Mouse (Mus musculus) MEL (cell line): ENCODE data around the gene Stx1a. TPM values are rescaled to one million over a fixed set of nuclear protein-coding genes. Genes with fewer than 3 reads are reported as not detected.

ENCODE experiments used
- DNase-seq: peaks from one replicate; pipeline ENCODE4 v3.0.0; 2011; ENCODE audit warnings: low read depth, low spot score
- H3K27ac ChIP-seq: 2 replicates; pipeline ENCODE4 v1.5.1; 2012; ENCODE audit warnings: low read depth, mild to moderate bottlenecking, control low read depth, low read length, moderate library complexity; ENCODE audit not compliant: control insufficient read depth
- H3K27me3 ChIP-seq, 2 experiments: fragments of 150-350 bp in 1 of 2; sonication (generic) in 1 of 2; 2 replicates each; pipeline ENCODE4 v1.6.1; 2012; ENCODE audit warnings: low read length in 2 of 2, mild to moderate bottlenecking in 2 of 2, improper control_type of control experiment in 1 of 2, moderate library complexity in 1 of 2; ENCODE audit not compliant: insufficient read depth in 2 of 2, control insufficient read depth in 1 of 2
- H3K36me3 ChIP-seq, 2 experiments: 2 replicates each; pipeline ENCODE4 v1.6.1; 2012 to 2014; ENCODE audit warnings: low read length in 2 of 2, improper control_type of control experiment in 1 of 2, inconsistent platforms in 1 of 2, mild to moderate bottlenecking in 1 of 2; ENCODE audit not compliant: insufficient read depth in 2 of 2, control insufficient read depth in 1 of 2
- H3K4me1 ChIP-seq, 2 experiments: fragments of 150-350 bp in 1 of 2; sonication (generic) in 1 of 2; 2 replicates each; pipeline ENCODE4 v1.6.1; 2012; ENCODE audit warnings: low read length in 2 of 2, improper control_type of control experiment in 1 of 2, mild to moderate bottlenecking in 1 of 2; ENCODE audit not compliant: insufficient read depth in 2 of 2, control insufficient read depth in 1 of 2
- H3K4me3 ChIP-seq, 2 experiments: fragments of 150-350 bp in 1 of 2; sonication (generic) in 1 of 2; 2 replicates each; pipeline ENCODE4 v1.5.1; 2012; ENCODE audit warnings: low read depth in 2 of 2, low read length in 2 of 2, mild to moderate bottlenecking in 2 of 2, moderate library complexity in 2 of 2, control low read depth in 1 of 2, improper control_type of control experiment in 1 of 2; ENCODE audit not compliant: control insufficient read depth in 1 of 2, insufficient read depth in 1 of 2
- H3K79me2 ChIP-seq: 2 replicates; pipeline ENCODE4 v1.6.1; 2012; ENCODE audit warnings: mild to moderate bottlenecking, low read length, moderate library complexity; ENCODE audit not compliant: control insufficient read depth, poor library complexity, insufficient read depth
- H3K9ac ChIP-seq: 2 replicates; pipeline ENCODE4 v1.6.1; 2012; ENCODE audit warnings: low read depth, mild to moderate bottlenecking, control low read depth, low read length, moderate library complexity; ENCODE audit not compliant: control insufficient read depth, poor library complexity, severe bottlenecking
- H3K9me3 ChIP-seq: fragments of 150-350 bp; sonication (generic); replicated peaks from 2 replicates; pipeline ENCODE4 v1.6.1; 2012; ENCODE audit warnings: mild to moderate bottlenecking, low read length, improper control_type of control experiment, moderate library complexity; ENCODE audit not compliant: insufficient read depth
- CHD1 ChIP-seq: IDR thresholded peaks from 2 replicates; pipeline ENCODE4 v1.6.1; 2012; ENCODE audit warnings: low read depth, mild to moderate bottlenecking, inconsistent platforms, low read length, improper control_type of control experiment
- E2F4 ChIP-seq: IDR thresholded peaks from 2 replicates; pipeline ENCODE4 v1.6.1; 2011; ENCODE audit warnings: low read depth, low read length, improper control_type of control experiment, borderline replicate concordance
- ELF1 ChIP-seq: IDR thresholded peaks from 2 replicates; pipeline ENCODE4 v1.6.1; 2014; ENCODE audit warnings: low read depth, mild to moderate bottlenecking, inconsistent platforms, low read length, improper control_type of control experiment, moderate library complexity
- ETS1 ChIP-seq: IDR thresholded peaks from 2 replicates; pipeline ENCODE4 v1.6.1; 2012; ENCODE audit warnings: low read depth, mild to moderate bottlenecking, inconsistent platforms, low read length, improper control_type of control experiment, moderate library complexity
- GATA1 ChIP-seq: IDR thresholded peaks from 2 replicates; pipeline ENCODE4 v1.6.1; 2011; ENCODE audit warnings: low read depth, low read length, improper control_type of control experiment
- KAT2A ChIP-seq: conservative IDR thresholded peaks from 2 replicates; pipeline ENCODE4 v1.6.1; 2012; ENCODE audit warnings: low read depth, low read length, improper control_type of control experiment, inconsistent platforms
- MAFK ChIP-seq: IDR thresholded peaks from 2 replicates; pipeline ENCODE4 v1.6.1; 2011; ENCODE audit warnings: low read depth, mild to moderate bottlenecking, low read length, improper control_type of control experiment, borderline replicate concordance
- MAX ChIP-seq: IDR thresholded peaks from 2 replicates; pipeline ENCODE4 v1.6.1; 2011; ENCODE audit warnings: low read length, improper control_type of control experiment
- MAZ ChIP-seq: IDR thresholded peaks from 2 replicates; pipeline ENCODE4 v1.6.1; 2012; ENCODE audit warnings: low read depth, mild to moderate bottlenecking, inconsistent platforms, low read length, improper control_type of control experiment
- MXI1 ChIP-seq: IDR thresholded peaks from 2 replicates; pipeline ENCODE4 v1.6.1; 2011; ENCODE audit warnings: mild to moderate bottlenecking, low read depth, low read length, improper control_type of control experiment
- MYB ChIP-seq: IDR thresholded peaks from 2 replicates; pipeline ENCODE4 v1.6.1; 2011; ENCODE audit warnings: mild to moderate bottlenecking, low read depth, low read length, improper control_type of control experiment
- MYC ChIP-seq: IDR thresholded peaks from 2 replicates; pipeline ENCODE4 v1.6.1; 2011; ENCODE audit warnings: low read depth, mild to moderate bottlenecking, low read length, improper control_type of control experiment, moderate library complexity
- NELFE ChIP-seq: IDR thresholded peaks from 2 replicates; pipeline ENCODE4 v1.6.1; 2011; ENCODE audit warnings: low read depth, low read length, improper control_type of control experiment
- NRF1 ChIP-seq: IDR thresholded peaks from 2 replicates; pipeline ENCODE4 v1.6.1; 2014; ENCODE audit warnings: low read depth, mild to moderate bottlenecking, inconsistent platforms, low read length, improper control_type of control experiment, moderate library complexity; ENCODE audit not compliant: poor library complexity, insufficient read depth, severe bottlenecking
- POLR2A ChIP-seq, 2 experiments: IDR thresholded peaks; 2 replicates each; pipeline ENCODE4 v1.6.1; 2011 to 2012; ENCODE audit warnings: low read length in 2 of 2, mild to moderate bottlenecking in 2 of 2, control low read depth in 1 of 2, improper control_type of control experiment in 1 of 2, low read depth in 1 of 2, moderate library complexity in 1 of 2; ENCODE audit not compliant: control insufficient read depth in 1 of 2, insufficient read depth in 1 of 2, poor library complexity in 1 of 2
- POLR2AphosphoS2 ChIP-seq: IDR thresholded peaks from 2 replicates; pipeline ENCODE4 v1.6.1; 2011; ENCODE audit warnings: low read length, improper control_type of control experiment
- POLR2AphosphoS5 ChIP-seq: IDR thresholded peaks from 2 replicates; pipeline ENCODE4 v1.6.1; 2012; ENCODE audit warnings: low read depth, borderline replicate concordance, mild to moderate bottlenecking, inconsistent platforms, low read length, moderate library complexity, mixed read lengths
- RAD21 ChIP-seq: IDR thresholded peaks from 2 replicates; pipeline ENCODE4 v1.6.1; 2011; ENCODE audit warnings: mild to moderate bottlenecking, low read depth, low read length, improper control_type of control experiment
- RCOR1 ChIP-seq: IDR thresholded peaks from 2 replicates; pipeline ENCODE4 v1.6.1; 2012; ENCODE audit warnings: low read depth, mild to moderate bottlenecking, inconsistent platforms, low read length, improper control_type of control experiment
- SIN3A ChIP-seq: IDR thresholded peaks from 2 replicates; pipeline ENCODE4 v1.6.1; 2012; ENCODE audit warnings: low read length, improper control_type of control experiment, inconsistent platforms
- TAL1 ChIP-seq: IDR thresholded peaks from 2 replicates; pipeline ENCODE4 v1.6.1; 2012; ENCODE audit warnings: mild to moderate bottlenecking, inconsistent platforms, low read length, moderate library complexity, mixed read lengths
- UBTF ChIP-seq: IDR thresholded peaks from 2 replicates; pipeline ENCODE4 v1.6.1; 2012; ENCODE audit warnings: low read depth, mild to moderate bottlenecking, inconsistent platforms, low read length, improper control_type of control experiment, moderate library complexity, borderline replicate concordance; ENCODE audit not compliant: insufficient read depth
- USF1 ChIP-seq: IDR thresholded peaks from 2 replicates; pipeline ENCODE4 v1.6.1; 2014; ENCODE audit warnings: low read depth, mild to moderate bottlenecking, inconsistent platforms, low read length, improper control_type of control experiment, moderate library complexity
- ZC3H11A ChIP-seq: IDR thresholded peaks from 2 replicates; pipeline ENCODE4 v1.6.1; 2012; ENCODE audit warnings: low read depth, mild to moderate bottlenecking, inconsistent platforms, low read length, improper control_type of control experiment
- ZKSCAN1 ChIP-seq: IDR thresholded peaks from 2 replicates; pipeline ENCODE4 v1.6.1; 2012; ENCODE audit warnings: low read depth, mild to moderate bottlenecking, inconsistent platforms, low read length, improper control_type of control experiment, moderate library complexity
- ZMIZ1 ChIP-seq: IDR thresholded peaks from 2 replicates; pipeline ENCODE4 v1.6.1; 2012; ENCODE audit warnings: low read depth, mild to moderate bottlenecking, inconsistent platforms, low read length, improper control_type of control experiment, moderate library complexity
- polyA plus RNA-seq, 2 experiments: library from polyadenylated mRNA; stranded (reverse) in 1 of 2; unstranded in 1 of 2; fragments of >175 nt in 1 of 2; fragments of >200 nt in 1 of 2; gene quantifications; 2 replicates each; pipeline versions ENCODE4 v1.2.1 to v1.2.4; 2012; ENCODE audit warnings: low replicate concordance in 2 of 2, low read depth in 1 of 2; ENCODE audit not compliant: insufficient read length in 2 of 2, insufficient read depth in 1 of 2, missing spikeins in 1 of 2
- total RNA-seq: library from RNA; depleted of rRNA; stranded (reverse); fragments of 300-350 nt; gene quantifications from 2 replicates; pipeline ENCODE4 v1.2.3, GENCODE M21; 2012

Gene Stx1a
- total and polyA plus RNA-seq, 3 experiments = 3.3 to 6.0 TPM; not detected in 1

DNA sequence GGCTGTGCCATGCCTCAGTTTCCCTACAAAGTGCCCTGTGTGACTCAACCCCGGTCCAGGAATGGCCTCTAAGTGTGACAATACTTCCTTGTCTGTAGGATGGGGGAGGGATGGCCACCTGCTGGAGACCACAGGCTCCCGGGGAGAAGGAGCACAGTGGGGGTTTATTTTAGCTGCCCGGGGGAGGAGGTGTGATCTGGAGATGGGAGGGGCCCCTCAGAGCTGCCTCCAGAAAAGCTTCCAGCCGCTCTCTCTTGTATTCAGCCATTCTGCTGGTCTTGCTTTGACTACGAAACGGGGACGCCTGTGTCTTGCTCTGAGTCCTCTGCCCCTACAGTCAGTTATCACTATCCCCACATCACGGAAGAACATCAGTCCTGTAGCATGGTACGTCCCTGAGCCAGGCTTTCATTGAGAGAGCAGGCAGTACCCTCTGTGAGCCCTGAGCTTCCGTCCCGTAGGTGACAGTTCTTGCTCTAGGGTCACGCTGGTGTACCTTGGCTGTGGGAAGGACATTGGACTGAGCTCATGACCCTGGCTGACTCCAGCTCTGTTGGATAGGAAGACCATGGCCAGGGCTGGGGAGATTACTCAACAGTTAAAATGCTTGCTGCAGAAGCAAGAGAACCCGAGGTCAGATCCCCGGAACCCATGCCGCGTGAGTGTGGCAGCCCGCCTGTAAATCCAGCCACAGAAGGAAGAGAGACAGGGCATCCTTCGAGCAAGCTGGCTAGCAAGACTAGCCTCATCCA, 12.5 kb downstream of the Stx1a start:
- no peak for DNase-seq
- no peaks in the 10 kb centered on the region for H3K27me3 ChIP-seq
- TF ChIP-seq MYC (no peak), MAZ (no peak), NELFE (no peak), ELF1 (no peak), SIN3A (no peak), TAL1 (no peak), KAT2A (no peak), MXI1 (no peak), USF1 (no peak), NRF1 (no peak), E2F4 (no peak), POLR2A (IDR thresholded peaks at IDR 0.05; ENCODE audit: control insufficient read depth in 1 of 2, insufficient read depth in 1 of 2, low read depth in 1 of 2, low read length in 2 of 2, poor library complexity in 1 of 2) (no peak), MYB (no peak), UBTF (no peak), MAX (no peak), ZKSCAN1 (no peak), RAD21 (no peak), POLR2AphosphoS5 (no peak), ZC3H11A (no peak), ZMIZ1 (no peak)
- no peaks in the 10 kb centered on the region for H3K9me3 ChIP-seq
- no peaks in the 10 kb centered on the region; a peak in 1 of 4 replicates for H3K4me1 ChIP-seq
- no peaks in the 10 kb centered on the region for H3K36me3 ChIP-seq
- no peak overlapping the region for H3K27ac ChIP-seq
- H3K9ac ChIP-seq = no peak overlapping the region
- no peak overlapping the region for H3K4me3 ChIP-seq
- H3K79me2 ChIP-seq = no peaks in the 10 kb centered on the region

DNA sequence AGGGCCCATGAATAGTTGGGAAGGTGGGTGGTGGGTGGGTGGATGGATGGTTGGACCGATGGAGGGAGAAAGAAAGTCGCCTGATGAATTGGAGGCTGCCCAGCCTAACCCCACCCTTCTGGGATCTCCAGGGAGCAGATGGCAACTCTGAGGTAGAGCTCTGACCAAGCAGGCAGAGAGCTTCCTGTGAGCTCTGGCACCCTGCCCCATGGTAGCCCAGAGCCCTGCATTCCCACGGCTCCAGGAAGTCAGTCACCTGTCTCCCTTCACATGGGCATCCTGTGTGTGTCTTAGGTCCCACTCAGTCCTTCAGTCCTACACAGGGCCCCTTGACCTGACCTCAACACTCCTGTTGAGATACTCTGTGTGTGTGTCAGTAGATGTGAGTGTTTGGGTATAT, 14.7 kb downstream of the Stx1a start:
- Histone ChIP-seq H3K79me2 (no peaks in the 10 kb centered on the region), H3K36me3 (no peaks in the 10 kb centered on the region), H3K4me3 (no peak overlapping the region), H3K4me1 (no peaks in the 10 kb centered on the region; a peak in 1 of 4 replicates), H3K27me3 (no peaks in the 10 kb centered on the region), H3K27ac (no peak overlapping the region), H3K9me3 (no peaks in the 10 kb centered on the region), H3K9ac (no peak overlapping the region)
- DNase-seq = no peak
- no peak for TF ChIP-seq RCOR1
- TF ChIP-seq GATA1 = no peak
- TF ChIP-seq POLR2AphosphoS2 = no peak
- TF ChIP-seq CHD1 = no peak
- no peak for TF ChIP-seq UBTF
- TF ChIP-seq USF1 = no peak
- no peak for TF ChIP-seq ZMIZ1
- TF ChIP-seq TAL1 = no peak
- TF ChIP-seq MAFK = no peak
- no peak for TF ChIP-seq MYB
- no peak for TF ChIP-seq ETS1
